Mouse (Mus musculus) C2C12 (cell line): ENCODE measurements around the gene Olfr213.

Experiments
- CEBPB ChIP-seq: IDR thresholded peaks from one replicate; pipeline ENCODE4 v1.6.1; 2011; ENCODE audit warnings: low read depth, mild to moderate bottlenecking, control low read depth, moderate library complexity
- CTCF ChIP-seq: IDR thresholded peaks from one replicate; pipeline ENCODE4 v1.5.1; 2011; ENCODE audit not compliant: control insufficient read depth, insufficient read depth, insufficient read length
- MAX ChIP-seq: IDR thresholded peaks from one replicate; pipeline ENCODE4 v1.6.1; 2011; ENCODE audit warnings: mild to moderate bottlenecking, control low read depth
- MYOG ChIP-seq: IDR thresholded peaks from one replicate; pipeline ENCODE4 v1.6.1; 2011; ENCODE audit not compliant: control insufficient read depth, insufficient read length; ENCODE audit errors: extremely low read depth
- USF1 ChIP-seq: IDR thresholded peaks from one replicate; pipeline ENCODE4 v1.6.1; 2011; ENCODE audit warnings: low read depth, mild to moderate bottlenecking, control low read depth, moderate library complexity

- TF ChIP-seq CTCF = no peak
- no peak for TF ChIP-seq MYOG
- no peak for TF ChIP-seq USF1
- no peak for TF ChIP-seq CEBPB
- TF ChIP-seq MAX = no peak
Observed at GRCm38 (mm10) chr6:116542500-116542899, 4.2 kb downstream of the Olfr213 start.
